Mouse (Mus musculus): ENCODE results near the gene Map4k1.

Map4k1 gene

GRCm38 (mm10) chr7:28969672-28970394 is 12.0 kb upstream of the Map4k1 start:
- in situ Hi-C loops (cut with MboI; ENCODE audit: low pct_unique_long_range_greater_than_20kb in 1 of 2, low sequenced_read_pairs in 2 of 2, unreplicated experiment in 1 of 2): no loop called here

- in situ Hi-C loops (cut with MboI; ENCODE audit: low pct_unique_long_range_greater_than_20kb in 1 of 2, low sequenced_read_pairs in 2 of 2, unreplicated experiment in 1 of 2): no loop called here
Observed at GRCm38 (mm10) chr7:28971029-28971428, 10.8 kb upstream of the Map4k1 start.

- in situ Hi-C loops (cut with MboI; ENCODE audit: low pct_unique_long_range_greater_than_20kb in 1 of 2, low sequenced_read_pairs in 2 of 2, unreplicated experiment in 1 of 2): no loop called here
Observed at GRCm38 (mm10) chr7:28971770-28972269, 10.0 kb upstream of the Map4k1 start.

GRCm38 (mm10) chr7:28972542-28972985 is 9.3 kb upstream of the Map4k1 start:
- in situ Hi-C loops (cut with MboI; ENCODE audit: low pct_unique_long_range_greater_than_20kb in 1 of 2, low sequenced_read_pairs in 2 of 2, unreplicated experiment in 1 of 2): no loop called here

GRCm38 (mm10) chr7:28973025-28973424 is 8.8 kb upstream of the Map4k1 start:
- in situ Hi-C loops (cut with MboI; ENCODE audit: low pct_unique_long_range_greater_than_20kb in 1 of 2, low sequenced_read_pairs in 2 of 2, unreplicated experiment in 1 of 2): no loop called here

GRCm38 (mm10) chr7:28977556-28977955 is 4.3 kb upstream of the Map4k1 start:
- in situ Hi-C loops (cut with MboI; ENCODE audit: low pct_unique_long_range_greater_than_20kb in 1 of 2, low sequenced_read_pairs in 2 of 2, unreplicated experiment in 1 of 2): no loop called here

- in situ Hi-C loops (cut with MboI; ENCODE audit: low pct_unique_long_range_greater_than_20kb in 1 of 2, low sequenced_read_pairs in 2 of 2, unreplicated experiment in 1 of 2): no loop called here
Observed at GRCm38 (mm10) chr7:28982274-28983013, 594 bp downstream of the Map4k1 start.

GRCm38 (mm10) chr7:28983141-28983564 is 1.3 kb downstream of the Map4k1 start:
- in situ Hi-C loops (cut with MboI; ENCODE audit: low pct_unique_long_range_greater_than_20kb in 1 of 2, low sequenced_read_pairs in 2 of 2, unreplicated experiment in 1 of 2): no loop called here

- in situ Hi-C loops (cut with MboI; ENCODE audit: low pct_unique_long_range_greater_than_20kb in 1 of 2, low sequenced_read_pairs in 2 of 2, unreplicated experiment in 1 of 2): no loop called here
Observed at GRCm38 (mm10) chr7:28983849-28984248, 2.0 kb downstream of the Map4k1 start.

- in situ Hi-C loops (cut with MboI; ENCODE audit: low pct_unique_long_range_greater_than_20kb in 1 of 2, low sequenced_read_pairs in 2 of 2, unreplicated experiment in 1 of 2): no loop called here
Observed at GRCm38 (mm10) chr7:28984452-28984851, 2.6 kb downstream of the Map4k1 start.

- in situ Hi-C loops (cut with MboI; ENCODE audit: low pct_unique_long_range_greater_than_20kb in 1 of 2, low sequenced_read_pairs in 2 of 2, unreplicated experiment in 1 of 2): no loop called here
Observed at GRCm38 (mm10) chr7:28985207-28985606, 3.4 kb downstream of the Map4k1 start.

GRCm38 (mm10) chr7:28990766-28991273 is 9.0 kb downstream of the Map4k1 start:
- in situ Hi-C loops (cut with MboI; ENCODE audit: low pct_unique_long_range_greater_than_20kb in 1 of 2, low sequenced_read_pairs in 2 of 2, unreplicated experiment in 1 of 2): no loop called here

GRCm38 (mm10) chr7:28991616-28992015 is 9.8 kb downstream of the Map4k1 start:
- in situ Hi-C loops (cut with MboI; ENCODE audit: low pct_unique_long_range_greater_than_20kb in 1 of 2, low sequenced_read_pairs in 2 of 2, unreplicated experiment in 1 of 2): no loop called here

- in situ Hi-C loops (cut with MboI; ENCODE audit: low pct_unique_long_range_greater_than_20kb in 1 of 2, low sequenced_read_pairs in 2 of 2, unreplicated experiment in 1 of 2): no loop called here
Observed at GRCm38 (mm10) chr7:28992997-28993396, 11.1 kb downstream of the Map4k1 start.

GRCm38 (mm10) chr7:28993402-28993801 is 11.6 kb downstream of the Map4k1 start:
- in situ Hi-C loops (cut with MboI; ENCODE audit: low pct_unique_long_range_greater_than_20kb in 1 of 2, low sequenced_read_pairs in 2 of 2, unreplicated experiment in 1 of 2): no loop called here

GRCm38 (mm10) chr7:29000651-29001605 is 19.1 kb downstream of the Map4k1 start:
- in situ Hi-C loops (cut with MboI; ENCODE audit: low pct_unique_long_range_greater_than_20kb in 1 of 2, low sequenced_read_pairs in 2 of 2, unreplicated experiment in 1 of 2): no loop called here

- in situ Hi-C loops (cut with MboI; ENCODE audit: low pct_unique_long_range_greater_than_20kb in 1 of 2, low sequenced_read_pairs in 2 of 2, unreplicated experiment in 1 of 2): no loop called here
Observed at GRCm38 (mm10) chr7:29007224-29008101, 25.6 kb downstream of the Map4k1 start.

GRCm38 (mm10) chr7:29008171-29008570 is 26.3 kb downstream of the Map4k1 start:
- in situ Hi-C loops (cut with MboI; ENCODE audit: low pct_unique_long_range_greater_than_20kb in 1 of 2, low sequenced_read_pairs in 2 of 2, unreplicated experiment in 1 of 2): no loop called here

All from mouse embryonic stem cell (cell line).